Mouse (Mus musculus): ENCODE results near the gene Nav1. TPM values are rescaled to one million over a fixed set of nuclear protein-coding genes. Genes with fewer than 3 reads are reported as not detected.

The Nav1 gene
- 1.1 TPM for polyA plus RNA-seq (2014; fragmentation: Illumina TruSeq; extraction: RNeasy Lipid Tissue Mini Kit (QIAGEN cat#74804); ENCODE audit: low read depth, low replicate concordance)

DNA sequence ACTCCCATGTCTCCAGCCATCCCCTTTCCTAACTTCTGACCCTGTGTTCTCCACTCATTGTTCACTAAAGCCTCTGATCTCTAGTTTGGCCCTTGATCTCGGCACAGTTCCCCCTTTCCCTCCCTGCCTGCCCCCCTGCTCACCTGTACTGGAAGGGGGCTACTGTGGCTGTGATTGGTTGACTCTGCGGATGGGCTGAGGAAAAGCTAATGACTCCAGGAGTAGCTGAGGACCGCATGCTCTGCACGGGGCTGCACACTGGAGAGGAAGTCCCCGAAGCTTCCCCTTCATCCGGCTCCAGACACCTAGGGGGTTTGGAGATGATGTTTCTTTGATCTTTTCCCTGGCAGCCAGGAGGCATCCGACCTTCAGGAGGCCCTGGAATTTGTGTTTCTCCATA is at the start of gene Nav1:
TSS of gene Nav1 (minus strand) at position 277 of the 400 bp plus-strand sequence.

DNA sequence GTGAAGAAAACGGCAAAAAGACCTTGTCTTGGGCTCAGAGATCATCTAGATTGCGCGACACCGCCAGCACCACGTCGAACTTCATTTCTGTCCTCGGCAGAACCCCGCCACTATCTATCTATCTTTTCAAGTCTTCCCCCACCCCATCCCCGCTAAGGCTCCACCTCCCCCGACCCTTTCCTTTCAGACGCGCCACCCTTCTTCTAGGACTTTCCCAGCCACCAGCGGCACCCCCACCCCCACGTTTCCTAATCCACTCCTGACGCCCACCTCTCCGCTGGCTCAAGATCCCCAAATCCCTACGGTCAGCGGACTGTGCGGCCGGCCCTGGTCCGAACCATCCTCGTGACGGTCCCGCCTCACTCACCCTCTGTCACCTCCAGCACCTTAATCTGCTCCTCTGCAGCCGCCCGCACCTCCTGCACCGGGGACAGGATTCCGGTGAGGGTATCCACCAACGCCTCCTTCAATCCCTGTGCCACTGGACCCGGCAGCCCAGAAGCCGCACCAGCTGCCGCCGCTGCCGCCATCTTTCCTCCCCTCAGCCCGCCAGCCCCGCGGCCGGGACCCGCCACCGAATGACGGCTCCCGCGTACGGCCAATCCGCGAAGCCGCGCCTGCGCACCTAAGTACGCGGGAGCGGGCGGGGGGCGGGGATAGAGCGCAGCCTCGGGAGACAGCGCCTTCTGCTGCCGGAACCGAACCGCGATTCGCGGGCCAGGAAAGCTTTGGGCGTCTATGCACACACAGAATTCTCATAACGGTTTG is 177.0 kb downstream of the Nav1 start, which contains the start of gene Ipo9:
TSS of gene Ipo9 (minus strand) at position 599 of the 768 bp plus-strand sequence.

Other genes starting within 250 kb of the Nav1 start
- gene Shisa4, start 232.1 kb downstream of the Nav1 start, polyA plus RNA-seq (2014; fragmentation: Illumina TruSeq; extraction: RNeasy Lipid Tissue Mini Kit (QIAGEN cat#74804); ENCODE audit: low read depth, low replicate concordance) = not detected
- 18.3 TPM for gene Ipo9, start 176.8 kb downstream of the Nav1 start, polyA plus RNA-seq (2014; fragmentation: Illumina TruSeq; extraction: RNeasy Lipid Tissue Mini Kit (QIAGEN cat#74804); ENCODE audit: low read depth, low replicate concordance)
- gene Csrp1, start 112.8 kb upstream of the Nav1 start, polyA plus RNA-seq (2014; fragmentation: Illumina TruSeq; extraction: RNeasy Lipid Tissue Mini Kit (QIAGEN cat#74804); ENCODE audit: low read depth, low replicate concordance) = 7.6 TPM
- 0.32 TPM for gene Phlda3, start 158.8 kb upstream of the Nav1 start, polyA plus RNA-seq (2014; fragmentation: Illumina TruSeq; extraction: RNeasy Lipid Tissue Mini Kit (QIAGEN cat#74804); ENCODE audit: low read depth, low replicate concordance)
- not detected for gene Tnni1, start 172.1 kb upstream of the Nav1 start, polyA plus RNA-seq (2014; fragmentation: Illumina TruSeq; extraction: RNeasy Lipid Tissue Mini Kit (QIAGEN cat#74804); ENCODE audit: low read depth, low replicate concordance)
- not detected for gene Lad1, start 211.3 kb upstream of the Nav1 start, polyA plus RNA-seq (2014; fragmentation: Illumina TruSeq; extraction: RNeasy Lipid Tissue Mini Kit (QIAGEN cat#74804); ENCODE audit: low read depth, low replicate concordance)
- 1.5 TPM for gene Tnnt2, start 229.1 kb upstream of the Nav1 start, polyA plus RNA-seq (2014; fragmentation: Illumina TruSeq; extraction: RNeasy Lipid Tissue Mini Kit (QIAGEN cat#74804); ENCODE audit: low read depth, low replicate concordance)